Mouse (Mus musculus) stomach, postnatal 0 days (tissue): ENCODE results near the gene Sugp1. TPM values are rescaled to one million over a fixed set of nuclear protein-coding genes. Genes with fewer than 3 reads are reported as not detected.
A peak's percentile ranks its signal among the peaks of the same experiment; 100 is the strongest.
"Not testable (repeated sequence)": the region's sequence is repeated elsewhere in the genome, so short reads cannot be mapped to it uniquely, and the experiment has no call there.

Source experiments
- ATAC-seq: fragments of 200-750 bp; cut with Nextera tagmentation; 2 replicates; pipeline ENCODE4 v1.8.0; 2017; ENCODE audit not compliant: low FRiP score, low TSS enrichment
- DNase-seq: peaks from one replicate; pipeline ENCODE4 v3.0.0-alpha.2; 2016; ENCODE audit warnings: low spot score
- H3K27ac ChIP-seq: fragments of 300-500 bp; sonication (generic); replicated peaks from 2 replicates; pipeline ENCODE4 v1.5.1; 2014; ENCODE audit warnings: mild to moderate bottlenecking, control low read depth
- H3K27me3 ChIP-seq: fragments of 300-500 bp; sonication (generic); 2 replicates; pipeline ENCODE4 v1.6.1; 2014; ENCODE audit warnings: low read length; ENCODE audit not compliant: control insufficient read depth, insufficient read depth
- H3K36me3 ChIP-seq: fragments of 300-500 bp; sonication (generic); 2 replicates; pipeline ENCODE4 v1.6.1; 2014; ENCODE audit warnings: low read length, mixed read lengths; ENCODE audit not compliant: control insufficient read depth, insufficient read depth
- H3K4me1 ChIP-seq: fragments of 300-500 bp; sonication (generic); replicated peaks from 2 replicates; pipeline ENCODE4 v1.6.1; 2014; ENCODE audit warnings: antibody characterized with exemption; ENCODE audit not compliant: control insufficient read depth, insufficient read depth
- H3K4me2 ChIP-seq: fragments of 300-500 bp; sonication (generic); replicated peaks from 2 replicates; pipeline ENCODE4 v1.6.1; 2014; ENCODE audit warnings: low read depth, mild to moderate bottlenecking, control low read depth, moderate library complexity
- H3K4me3 ChIP-seq: fragments of 300-500 bp; sonication (generic); 2 replicates; pipeline ENCODE4 v1.5.1; 2014; ENCODE audit warnings: low read depth, low read length, control low read depth
- H3K9ac ChIP-seq: fragments of 300-500 bp; sonication (generic); 2 replicates; pipeline ENCODE4 v1.6.1; 2014; ENCODE audit warnings: mild to moderate bottlenecking, low read length, control low read depth, mixed read lengths
- H3K9me3 ChIP-seq: fragments of 300-500 bp; sonication (generic); 2 replicates; pipeline ENCODE4 v1.6.1; 2016; ENCODE audit warnings: low read length; ENCODE audit not compliant: control insufficient read depth
- CTCF ChIP-seq: IDR thresholded peaks from 2 replicates; pipeline ENCODE4 v1.5.1; 2016; ENCODE audit warnings: antibody characterized with exemption, low read depth, mild to moderate bottlenecking, moderate library complexity
- EP300 ChIP-seq: optimal IDR thresholded peaks from 2 replicates; pipeline ENCODE3; 2016; ENCODE audit warnings: antibody characterized with exemption
- WGBS: fragments of 180-500 bp; shearing (Covaris S2); extraction: QIAGEN DNeasy Blood & Tissue Kit; methylation state at CpG from one replicate; pipeline ENCODE4 v1.1.7; 2014; 5-methylcytosine and 5-hydroxymethylcytosine counted together
- polyA plus RNA-seq: library from polyadenylated mRNA; unstranded; fragments of >200 nt; fragmentation: Nextera tagmentation; extraction: Ambion mirVana; gene quantifications from 2 replicates; pipeline ENCODE4 v1.2.1, GENCODE M21; 2015

Sugp1 gene
- polyA plus RNA-seq, 1 experiment from 2014 or later, result 21.2 TPM

- no peaks in the 10 kb centered on the region for H3K27me3 ChIP-seq
- H3K27ac ChIP-seq, result no peak overlapping the region
- TF ChIP-seq EP300 (no peak), CTCF (no peak)
- H3K4me2 ChIP-seq, result no peak overlapping the region
- WGBS, result 88% methylated on average over 2 of the region's 2 CpGs
- H3K4me1 ChIP-seq, result no peaks in the 10 kb centered on the region
- ATAC-seq (no peak), DNase-seq (no peak)
- H3K4me3 ChIP-seq, result no peak overlapping the region
- H3K9ac ChIP-seq, result no peak overlapping the region
- H3K9me3 ChIP-seq, result no peaks in the 10 kb centered on the region
- peaks cover 63% of the 10 kb centered on the region for H3K36me3 ChIP-seq
These were observed 16.5 kb upstream of the Sugp1 start for GRCm38 (mm10) chr8:70026151-70026550.

GRCm38 (mm10) chr8:70030255-70030654, 12.4 kb upstream of the Sugp1 start:
- no peak for ATAC-seq
- no peaks in the 10 kb centered on the region for H3K27me3 ChIP-seq

GRCm38 (mm10) chr8:70037994-70038393, 4.6 kb upstream of the Sugp1 start:
- H3K4me1 ChIP-seq, result peaks cover 5% of the 10 kb centered on the region; the same call in 1 of the 2 replicates
- H3K4me3 ChIP-seq, result no peak overlapping the region
- ATAC-seq (no peak), DNase-seq (no peak)
- H3K9ac ChIP-seq, result no peak overlapping the region
- no peaks in the 10 kb centered on the region for H3K36me3 ChIP-seq
- H3K27me3 ChIP-seq, result no peaks in the 10 kb centered on the region
- H3K27ac ChIP-seq, result no peak overlapping the region
- WGBS, result 91% methylated on average over 1 of the region's 1 CpGs
- no peak overlapping the region for H3K4me2 ChIP-seq
- no peaks in the 10 kb centered on the region for H3K9me3 ChIP-seq
- TF ChIP-seq EP300 (no peak), CTCF (no peak)

More at GRCm38 (mm10) chr8:70030255-70030654, 12.4 kb upstream of the Sugp1 start:
- TF ChIP-seq CTCF (no peak), EP300 (no peak)
- DNase-seq, result no peak
- Histone ChIP-seq H3K36me3 (peaks cover 37% of the 10 kb centered on the region), H3K27ac (no peak overlapping the region), H3K4me1 (no peaks in the 10 kb centered on the region), H3K9ac (no peak overlapping the region), H3K4me2 (no peak overlapping the region), H3K9me3 (no peaks in the 10 kb centered on the region), H3K4me3 (no peak overlapping the region)
- 96% methylated on average over 1 of the region's 1 CpGs for whole genome bisulfite sequencing

- WGBS, result under 1% methylated on average over 47 of the region's 47 CpGs
- Histone ChIP-seq H3K4me3 (peak overlapping the region; percentile 100), H3K9me3 (no peaks in the 10 kb centered on the region), H3K27ac (peak overlapping the region; percentile 86), H3K9ac (peak overlapping the region; percentile 99), H3K27me3 (no peaks in the 10 kb centered on the region), H3K4me2 (peak overlapping the region; percentile 99), H3K4me1 (peaks cover 5% of the 10 kb centered on the region; the same call in 1 of the 2 replicates), H3K36me3 (no peaks in the 10 kb centered on the region)
- DNase-seq (peak; percentile 71), ATAC-seq (peak; percentile 53)
- TF ChIP-seq CTCF (no peak), EP300 (no peak)
These were observed 597 bp upstream of the Sugp1 start for GRCm38 (mm10) chr8:70041885-70042546.

- no peak overlapping the region for H3K27ac ChIP-seq
- DNase-seq (no peak), ATAC-seq (no peak)
- no peaks in the 10 kb centered on the region for H3K27me3 ChIP-seq
- H3K4me3 ChIP-seq, result 0 out of 2 replicates have a peak overlapping the region, but pooled peaks have one; percentile 100
- peaks cover 5% of the 10 kb centered on the region; the same call in 1 of the 2 replicates for H3K4me1 ChIP-seq
- no peaks in the 10 kb centered on the region for H3K9me3 ChIP-seq
- no peaks in the 10 kb centered on the region for H3K36me3 ChIP-seq
- TF ChIP-seq CTCF, result no peak
- no peak for TF ChIP-seq EP300
- 90% methylated on average over 5 of the region's 5 CpGs for WGBS
- peak overlapping the region; percentile 99 for H3K4me2 ChIP-seq
- H3K9ac ChIP-seq, result peak overlapping the region; percentile 99
These were observed 1.4 kb downstream of the Sugp1 start for GRCm38 (mm10) chr8:70043996-70044395.

GRCm38 (mm10) chr8:70049662-70050061, 7.0 kb downstream of the Sugp1 start:
- no peak for DNase-seq
- Histone ChIP-seq H3K9me3 (no peaks in the 10 kb centered on the region), H3K9ac (no peak overlapping the region), H3K27me3 (no peaks in the 10 kb centered on the region), H3K4me3 (no peak overlapping the region), H3K4me2 (no peak overlapping the region), H3K36me3 (peaks cover 9% of the 10 kb centered on the region), H3K4me1 (no peaks in the 10 kb centered on the region), H3K27ac (no peak overlapping the region)
- no peak for TF ChIP-seq CTCF
- TF ChIP-seq EP300, result no peak
- ATAC-seq, result no peak

- DNase-seq, H3K4me3 ChIP-seq, ATAC-seq, H3K4me2 ChIP-seq, H3K27me3 ChIP-seq, H3K27ac ChIP-seq, H3K9me3 ChIP-seq, H3K9ac ChIP-seq, H3K4me1 ChIP-seq: not testable (repeated sequence)
- peaks cover 12% of the 10 kb centered on the region for H3K36me3 ChIP-seq
- 96% methylated on average over 5 of the region's 5 CpGs for WGBS
These were observed 7.8 kb downstream of the Sugp1 start for GRCm38 (mm10) chr8:70050434-70050833.
